Mouse (Mus musculus) spleen, adult 2 months (tissue): ENCODE data around the gene S100a4.
A peak's percentile ranks its signal among the peaks of the same experiment; 100 is the strongest.

ENCODE experiments used
- CTCF ChIP-seq: fragments of 200-500 bp; IDR thresholded peaks from 2 replicates; pipeline ENCODE4 v1.5.1; 2011; ENCODE audit warnings: mild to moderate bottlenecking, inconsistent platforms; ENCODE audit not compliant: insufficient read depth, insufficient read length, insufficient replicate concordance; ENCODE audit errors: extremely low read depth
- POLR2A ChIP-seq: fragments of 200-500 bp; IDR thresholded peaks from 2 replicates; pipeline ENCODE4 v1.6.1; 2011; ENCODE audit warnings: low read depth, low read length, inconsistent platforms

DNA sequence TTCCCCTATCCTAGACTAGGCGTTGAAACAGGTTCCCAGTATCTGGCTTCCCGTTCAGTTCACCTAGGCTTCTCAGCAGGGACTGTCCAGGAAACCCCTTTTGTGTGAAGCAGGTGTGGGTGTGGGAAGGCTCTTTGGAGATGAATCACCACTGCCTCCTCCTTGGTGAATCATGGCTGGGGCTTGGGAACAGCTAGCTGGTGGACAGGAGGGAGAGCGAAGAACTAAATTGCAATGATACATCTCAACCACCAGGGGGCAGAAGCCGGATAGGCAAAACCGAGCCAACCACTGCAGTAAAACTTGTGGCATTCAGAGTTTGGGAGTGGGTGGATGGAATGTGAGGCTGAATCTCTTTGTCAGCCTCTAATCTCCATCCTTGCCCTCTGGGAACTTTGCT lies 18.0 kb upstream of the S100a4 start:
- peak; percentile 77; the same call in 1 of the 2 replicates for TF ChIP-seq CTCF
- no peak for TF ChIP-seq POLR2A
